Mouse (Mus musculus) lung, postnatal 0 days (tissue): ENCODE data around the gene Tenm3.

Experiments
- CTCF ChIP-seq: IDR thresholded peaks from 2 replicates; pipeline ENCODE4 v1.5.1; 2016; ENCODE audit warnings: antibody characterized with exemption, mild to moderate bottlenecking
- EP300 ChIP-seq: IDR thresholded peaks from 2 replicates; pipeline ENCODE4 v1.6.1; 2016; ENCODE audit warnings: antibody characterized with exemption, mild to moderate bottlenecking, control low read depth

DNA sequence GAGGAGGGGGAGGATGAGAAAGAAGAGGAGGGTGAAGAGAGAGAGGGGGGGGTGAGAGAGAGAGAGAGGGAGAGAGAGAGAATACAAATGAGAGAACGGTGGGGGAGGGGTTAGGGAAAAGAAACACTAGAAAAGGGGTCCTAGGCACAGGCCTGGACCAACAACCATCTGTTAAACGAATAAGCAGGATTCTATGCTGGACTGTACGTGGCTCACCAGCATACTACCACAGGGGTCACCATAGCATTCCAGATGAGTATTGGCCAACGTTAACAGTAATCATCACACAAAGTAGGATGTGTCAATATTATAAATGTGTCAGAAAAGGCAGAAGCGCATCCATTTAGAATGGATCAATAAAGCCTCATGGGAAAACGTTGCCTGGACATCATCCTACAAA, 233.4 kb downstream of the Tenm3 start:
- no peak for TF ChIP-seq CTCF
- no peak for TF ChIP-seq EP300
